Mouse (Mus musculus) small intestine, adult 2 months (tissue): ENCODE measurements around the gene Efnb1. TPM values are rescaled to one million over a fixed set of nuclear protein-coding genes. Genes with fewer than 3 reads are reported as not detected.

Source experiments
- H3K27ac ChIP-seq: fragments of 200-500 bp; 2 replicates; pipeline ENCODE4 v1.5.1; 2012; ENCODE audit warnings: low read depth, low read length, control low read depth, inconsistent platforms; ENCODE audit not compliant: insufficient read depth
- H3K27me3 ChIP-seq: fragments of 200-500 bp; 2 replicates; pipeline ENCODE4 v1.6.1; 2012; ENCODE audit warnings: mild to moderate bottlenecking, moderate library complexity, low read length, inconsistent platforms; ENCODE audit not compliant: control insufficient read depth, insufficient read depth
- H3K36me3 ChIP-seq: fragments of 200-500 bp; 2 replicates; pipeline ENCODE4 v1.6.1; 2012; ENCODE audit warnings: mild to moderate bottlenecking, low read length, control low read depth, inconsistent platforms; ENCODE audit not compliant: control insufficient read depth, insufficient read depth
- H3K4me1 ChIP-seq: fragments of 200-500 bp; 2 replicates; pipeline ENCODE4 v1.6.1; 2012; ENCODE audit warnings: low read length, inconsistent platforms, mixed read lengths; ENCODE audit not compliant: control insufficient read depth, insufficient read depth, insufficient read length
- H3K4me3 ChIP-seq: fragments of 200-500 bp; 2 replicates; pipeline ENCODE4 v1.5.1; 2012; ENCODE audit warnings: low read depth, mild to moderate bottlenecking, control low read depth, inconsistent platforms, low read length, moderate library complexity
- CTCF ChIP-seq: fragments of 200-500 bp; IDR thresholded peaks from 2 replicates; pipeline ENCODE4 v1.5.1; 2012; ENCODE audit warnings: low read depth, mild to moderate bottlenecking, control low read depth, inconsistent platforms, low read length, moderate library complexity, mixed read lengths; ENCODE audit not compliant: insufficient replicate concordance, insufficient read length; ENCODE audit errors: extremely low read depth
- POLR2A ChIP-seq: fragments of 200-500 bp; IDR thresholded peaks from 2 replicates; pipeline ENCODE4 v1.6.1; 2012; ENCODE audit warnings: low read depth, mild to moderate bottlenecking, control low read depth, inconsistent platforms, low read length, moderate library complexity
- WGBS: fragments of 180-500 bp; shearing (Covaris S2); methylation state at CpG from one replicate; pipeline ENCODE4 v1.1.7; 2018; 5-methylcytosine and 5-hydroxymethylcytosine counted together
- polyA plus RNA-seq: library from polyadenylated mRNA; depleted of rRNA; stranded (reverse); fragments of >200 nt; gene quantifications from 2 replicates; pipeline ENCODE4 v1.2.3, GENCODE M21; 2012

The Efnb1 gene
- polyA plus RNA-seq, 1 experiment: 86.8 TPM

DNA sequence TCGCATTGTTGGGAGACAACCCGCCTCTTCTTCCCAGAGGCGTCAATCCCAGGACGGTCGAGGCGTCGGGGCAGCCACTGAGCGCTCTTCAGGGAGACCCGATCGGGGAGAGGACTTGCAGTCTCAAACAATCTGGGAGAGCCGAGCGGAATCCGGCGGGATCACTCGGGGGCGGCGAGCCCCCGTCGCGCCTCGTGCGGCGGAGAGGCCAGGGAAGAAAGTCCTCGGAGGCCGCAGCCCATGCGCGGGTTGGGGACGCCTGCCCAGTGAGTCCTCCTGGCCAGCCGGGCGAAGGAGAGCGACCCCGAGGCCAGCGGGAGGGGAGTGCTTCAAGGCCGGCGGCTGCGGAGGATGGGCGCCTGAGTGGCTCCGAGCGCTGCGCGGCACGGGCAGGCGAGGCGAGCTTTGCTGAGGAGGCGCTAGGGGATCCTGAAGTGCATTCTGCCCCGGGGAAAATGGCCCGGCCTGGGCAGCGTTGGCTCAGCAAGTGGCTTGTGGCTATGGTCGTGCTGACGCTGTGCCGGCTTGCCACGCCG is 569 bp downstream of the Efnb1 start:
- Histone ChIP-seq H3K4me1 (peaks cover 8% of the 10 kb centered on the region), H3K27ac (peak overlapping the region; percentile 87), H3K27me3 (no peaks in the 10 kb centered on the region), H3K36me3 (no peaks in the 10 kb centered on the region), H3K4me3 (peak overlapping the region; percentile 99)
- WGBS: 14% methylated on average over 53 of the region's 53 CpGs
- no peak for TF ChIP-seq POLR2A
- no peak for TF ChIP-seq CTCF

DNA sequence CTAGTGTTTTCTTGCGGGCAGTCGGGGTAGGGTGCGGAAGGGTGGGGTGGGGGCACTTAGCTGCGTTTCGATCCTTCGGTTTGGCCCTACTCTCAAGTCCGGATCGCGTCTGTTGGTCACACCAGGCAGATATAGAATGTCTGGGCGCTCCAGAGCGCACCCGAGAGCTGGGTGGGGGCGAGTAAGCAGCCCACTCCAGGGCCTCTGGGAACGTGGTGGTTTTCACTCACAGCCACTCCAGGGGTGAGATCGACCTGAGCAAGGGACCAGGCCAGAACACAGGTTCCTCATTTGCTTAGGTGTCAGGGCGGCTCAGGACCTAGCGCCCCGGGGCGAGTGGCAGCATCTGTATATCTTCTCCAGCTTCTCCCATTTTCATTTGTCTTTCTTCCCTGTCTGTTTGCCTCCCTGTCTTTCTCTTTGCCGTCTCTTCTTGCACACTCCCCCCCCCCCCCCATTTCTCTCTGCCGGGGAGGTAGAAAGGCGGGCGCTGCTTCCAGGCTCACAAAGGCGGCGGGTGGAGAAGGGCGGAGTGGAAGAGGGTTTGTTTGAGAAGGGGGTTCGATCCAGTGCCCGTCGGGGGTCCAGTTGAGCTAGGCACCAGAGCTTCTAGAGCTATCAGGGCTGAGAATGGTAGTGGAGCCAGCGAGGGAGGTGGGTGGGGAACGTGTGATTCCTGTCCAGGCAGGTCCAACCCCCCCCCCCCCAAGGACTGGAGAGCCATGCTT is 1.4 kb downstream of the Efnb1 start:
- Histone ChIP-seq H3K27ac (peak overlapping the region; percentile 90), H3K27me3 (no peaks in the 10 kb centered on the region), H3K36me3 (no peaks in the 10 kb centered on the region), H3K4me3 (peak overlapping the region; percentile 99), H3K4me1 (peaks cover 2% of the 10 kb centered on the region)
- TF ChIP-seq CTCF (no peak), POLR2A (no peak)
- WGBS: 17% methylated on average over 30 of the region's 31 CpGs

DNA sequence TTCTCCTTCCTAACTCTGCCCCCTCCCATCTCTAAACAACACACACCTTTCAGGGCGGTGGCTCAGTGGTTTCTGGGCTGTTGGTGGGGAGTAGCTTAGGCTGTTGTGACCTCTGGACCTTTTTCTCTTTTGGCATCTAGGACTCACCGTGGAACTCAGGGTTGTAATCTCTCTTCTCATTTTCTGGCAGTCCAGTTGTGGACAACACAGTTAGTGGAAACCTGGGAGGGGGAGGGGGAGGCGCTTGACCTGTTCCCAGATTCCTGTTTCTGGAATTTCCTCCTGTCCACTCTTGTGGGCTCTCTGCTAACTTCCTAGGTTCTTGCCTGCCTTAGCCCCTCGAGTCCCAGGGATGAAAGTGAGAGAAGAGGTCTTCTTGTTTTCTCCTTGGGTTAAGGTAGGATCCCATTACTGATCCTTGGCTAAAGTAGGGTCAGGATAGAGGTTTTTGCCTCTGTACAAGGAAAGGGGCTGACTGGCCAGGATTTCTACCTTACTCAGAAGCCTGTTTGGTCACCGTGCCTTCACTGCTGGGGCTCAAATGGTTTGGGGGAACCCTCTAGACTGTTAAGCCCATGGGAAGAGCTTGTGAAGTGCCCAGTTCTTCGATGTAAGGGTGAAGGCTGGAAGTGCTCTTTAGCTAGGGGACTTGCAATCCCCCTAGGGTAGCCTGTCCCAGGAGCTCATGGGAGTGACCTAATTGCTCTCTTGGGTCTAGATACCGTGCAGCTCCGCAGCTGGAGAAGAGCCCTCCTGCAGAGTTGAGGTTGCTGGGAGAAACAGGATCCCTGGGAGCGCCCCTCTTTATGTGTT is 2.2 kb downstream of the Efnb1 start:
- no peak for TF ChIP-seq POLR2A
- no peak for TF ChIP-seq CTCF
- peaks cover 1% of the 10 kb centered on the region; the same call in 1 of the 2 replicates for H3K36me3 ChIP-seq
- peaks cover 4% of the 10 kb centered on the region for H3K4me1 ChIP-seq
- peak overlapping the region; percentile 90 for H3K27ac ChIP-seq
- peak overlapping the region; percentile 99 for H3K4me3 ChIP-seq
- no peaks in the 10 kb centered on the region for H3K27me3 ChIP-seq
- WGBS: 24% methylated on average over 9 of the region's 9 CpGs

DNA sequence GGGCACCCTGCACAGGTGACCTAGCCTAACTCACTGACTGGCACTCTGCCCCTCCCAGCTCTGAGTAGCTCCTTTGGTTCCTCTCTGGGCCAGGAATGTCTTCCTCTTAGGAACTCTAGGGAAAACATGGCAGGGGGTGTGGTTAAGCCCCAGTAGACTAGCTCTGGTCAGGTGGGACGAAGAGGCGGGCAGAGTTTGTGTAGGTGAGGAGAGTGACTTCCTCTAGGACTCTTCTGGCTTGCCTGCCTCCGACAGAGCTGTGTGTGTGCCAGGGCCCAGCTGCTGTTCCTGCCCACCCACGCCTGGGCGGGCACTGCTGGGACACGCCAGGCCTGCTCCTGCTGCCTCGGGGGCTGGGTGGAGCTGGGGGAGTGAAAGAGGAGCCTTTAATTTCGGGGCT is 5.1 kb downstream of the Efnb1 start:
- Histone ChIP-seq H3K27me3 (no peaks in the 10 kb centered on the region), H3K27ac (peak overlapping the region; percentile 90), H3K4me3 (peak overlapping the region; percentile 99), H3K4me1 (peaks cover 25% of the 10 kb centered on the region), H3K36me3 (peaks cover 11% of the 10 kb centered on the region)
- TF ChIP-seq POLR2A (no peak), CTCF (no peak)
- 25% methylated on average over 8 of the region's 8 CpGs for WGBS

DNA sequence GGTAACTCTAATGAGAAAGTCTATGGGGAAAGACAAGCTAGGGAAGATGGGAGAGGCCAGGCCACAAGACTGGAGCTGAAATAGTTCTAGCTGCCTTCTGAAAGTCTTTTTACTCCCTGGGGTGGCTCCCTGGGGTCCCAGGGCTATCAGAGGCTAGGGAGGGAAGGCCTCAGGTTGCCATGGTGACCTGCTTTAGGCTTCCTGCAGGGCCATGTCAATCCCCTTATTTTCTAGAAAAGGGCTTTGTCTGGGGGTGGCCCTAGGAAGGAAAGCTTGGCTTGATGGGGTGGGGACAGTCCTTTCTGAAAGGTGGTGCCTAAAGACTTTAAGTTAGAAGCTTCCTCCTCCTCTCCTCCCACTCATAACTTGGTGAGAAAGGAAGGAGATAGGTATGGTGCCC is 6.0 kb downstream of the Efnb1 start:
- TF ChIP-seq POLR2A (no peak), CTCF (no peak)
- no peaks in the 10 kb centered on the region for H3K27me3 ChIP-seq
- peaks cover 18% of the 10 kb centered on the region for H3K36me3 ChIP-seq

DNA sequence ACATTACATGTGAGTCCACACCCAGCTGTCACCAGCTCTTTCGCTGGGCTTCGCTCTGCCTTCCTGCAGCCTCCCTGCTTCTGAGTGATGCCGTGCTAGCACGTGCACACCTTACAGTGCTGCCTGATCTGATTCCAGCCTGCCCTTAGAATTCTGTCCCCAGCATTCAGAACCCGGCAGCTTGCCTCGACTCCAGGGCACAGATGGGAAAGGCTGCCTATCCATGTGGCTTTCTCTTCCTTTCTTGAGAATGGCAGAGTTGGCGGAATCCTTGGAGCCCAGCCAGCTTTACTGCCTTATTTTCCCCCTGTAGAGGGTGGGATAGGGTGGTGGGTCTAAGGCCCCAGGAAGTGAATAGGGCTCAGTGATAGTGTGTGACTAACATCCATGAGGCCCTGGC is 9.6 kb downstream of the Efnb1 start:
- Histone ChIP-seq H3K27me3 (no peaks in the 10 kb centered on the region), H3K4me3 (no peak overlapping the region), H3K27ac (peak overlapping the region; percentile 85), H3K4me1 (peaks cover 39% of the 10 kb centered on the region), H3K36me3 (peaks cover 30% of the 10 kb centered on the region)
- TF ChIP-seq CTCF (no peak), POLR2A (no peak)
- 75% methylated on average over 7 of the region's 7 CpGs for WGBS

More for the DNA sequence above, 6.0 kb downstream of the Efnb1 start:
- Histone ChIP-seq H3K4me1 (peaks cover 25% of the 10 kb centered on the region), H3K4me3 (no peak overlapping the region), H3K27ac (peak overlapping the region; percentile 90; the same call in 1 of the 2 replicates)
